Mouse (Mus musculus) heart, embryonic 14.5 days (tissue): ENCODE data around the gene Luzp2. TPM values are rescaled to one million over a fixed set of nuclear protein-coding genes. Genes with fewer than 3 reads are reported as not detected.

ENCODE experiments used
- ATAC-seq: fragments of 200-750 bp; cut with Nextera tagmentation; 2 replicates; pipeline ENCODE4 v1.8.0; 2017; ENCODE audit warnings: low read depth, moderate TSS enrichment; ENCODE audit not compliant: insufficient number of reproducible peaks, insufficient read depth, low FRiP score
- H3K27ac ChIP-seq, 2 experiments: fragments of 200-500 bp in 1 of 2; fragments of 300-500 bp in 1 of 2; sonication (generic) in 1 of 2; replicated peaks in 1 of 2; 2 replicates each; pipeline ENCODE4 v1.5.1; 2012 to 2014; ENCODE audit warnings: low read depth in 2 of 2, low read length in 2 of 2, control low read depth in 1 of 2, mild to moderate bottlenecking in 1 of 2, mixed read lengths in 1 of 2; ENCODE audit not compliant: control insufficient read depth in 1 of 2, insufficient read depth in 1 of 2
- H3K27me3 ChIP-seq: fragments of 300-500 bp; sonication (generic); 2 replicates; pipeline ENCODE4 v1.6.1; 2014; ENCODE audit warnings: mild to moderate bottlenecking, low read length, control low read depth; ENCODE audit not compliant: control insufficient read depth, insufficient read depth
- H3K36me3 ChIP-seq: fragments of 300-500 bp; sonication (generic); 2 replicates; pipeline ENCODE4 v1.6.1; 2014; ENCODE audit warnings: mild to moderate bottlenecking, control low read depth, low read length, mixed read lengths; ENCODE audit not compliant: control insufficient read depth, insufficient read depth
- H3K4me1 ChIP-seq, 2 experiments: fragments of 200-500 bp in 1 of 2; fragments of 300-500 bp in 1 of 2; sonication (generic) in 1 of 2; 2 replicates each; pipeline ENCODE4 v1.6.1; 2012 to 2014; ENCODE audit warnings: low read length in 2 of 2, control low read depth in 1 of 2, mixed read lengths in 1 of 2; ENCODE audit not compliant: control insufficient read depth in 2 of 2, insufficient read depth in 2 of 2
- H3K4me2 ChIP-seq: fragments of 300-500 bp; sonication (generic); 2 replicates; pipeline ENCODE4 v1.6.1; 2014; ENCODE audit warnings: mild to moderate bottlenecking, low read length
- H3K4me3 ChIP-seq, 2 experiments: fragments of 200-500 bp in 1 of 2; fragments of 300-500 bp in 1 of 2; sonication (generic) in 1 of 2; 2 replicates each; pipeline ENCODE4 v1.5.1; 2012 to 2014; ENCODE audit warnings: low read length in 2 of 2, mild to moderate bottlenecking in 2 of 2, control low read depth in 1 of 2, low read depth in 1 of 2, moderate library complexity in 1 of 2; ENCODE audit not compliant: control insufficient read depth in 1 of 2, insufficient read depth in 1 of 2
- H3K9ac ChIP-seq: fragments of 300-500 bp; sonication (generic); 2 replicates; pipeline ENCODE4 v1.6.1; 2014; ENCODE audit warnings: mild to moderate bottlenecking, low read length
- H3K9me3 ChIP-seq: fragments of 300-500 bp; sonication (generic); 2 replicates; pipeline ENCODE4 v1.6.1; 2016; ENCODE audit warnings: low read length, control low read depth; ENCODE audit not compliant: control insufficient read depth
- WGBS: fragments of 180-500 bp; shearing (Covaris S2); extraction: QIAGEN DNeasy Blood & Tissue Kit; methylation state at CpG from one replicate; pipeline ENCODE4 v1.1.7; 2014; 5-methylcytosine and 5-hydroxymethylcytosine counted together
- polyA plus RNA-seq: library from polyadenylated mRNA; unstranded; fragments of >200 nt; fragmentation: Nextera tagmentation; extraction: Ambion mirVana; gene quantifications from 2 replicates; pipeline ENCODE4 v1.2.1, GENCODE M21; 2014

Luzp2 gene
- polyA plus RNA-seq, 1 experiment from 2014 or later: 0.43 TPM

- H3K27ac ChIP-seq: no peak overlapping the region
- 85% methylated on average over 8 of the region's 8 CpGs for WGBS
- no peaks in the 10 kb centered on the region for H3K4me1 ChIP-seq
- no peaks in the 10 kb centered on the region for H3K36me3 ChIP-seq
- H3K4me2 ChIP-seq: no peak overlapping the region
- H3K27me3 ChIP-seq: no peaks in the 10 kb centered on the region
- no peak overlapping the region for H3K9ac ChIP-seq
- H3K9me3 ChIP-seq: no peaks in the 10 kb centered on the region
- no peak for ATAC-seq
- H3K4me3 ChIP-seq: no peak overlapping the region
Observed at GRCm38 (mm10) chr7:54845875-54846691, 10.8 kb downstream of the Luzp2 start.

- no peak overlapping the region for H3K27ac ChIP-seq
- H3K4me1 ChIP-seq: no peaks in the 10 kb centered on the region
- H3K4me2 ChIP-seq: no peak overlapping the region
- ATAC-seq: no peak
- no peak overlapping the region for H3K4me3 ChIP-seq
- 77% methylated on average over 2 of the region's 2 CpGs for WGBS
- no peaks in the 10 kb centered on the region for H3K36me3 ChIP-seq
- H3K9me3 ChIP-seq: no peaks in the 10 kb centered on the region
- H3K9ac ChIP-seq: no peak overlapping the region
- no peaks in the 10 kb centered on the region for H3K27me3 ChIP-seq
Observed at GRCm38 (mm10) chr7:54846692-54847020, 11.4 kb downstream of the Luzp2 start.

GRCm38 (mm10) chr7:54852860-54853259 is 17.6 kb downstream of the Luzp2 start:
- Histone ChIP-seq H3K4me1 (no peaks in the 10 kb centered on the region), H3K4me2 (no peak overlapping the region), H3K27me3 (no peaks in the 10 kb centered on the region), H3K4me3 (no peak overlapping the region), H3K9ac (no peak overlapping the region), H3K9me3 (no peaks in the 10 kb centered on the region), H3K27ac (no peak overlapping the region), H3K36me3 (no peaks in the 10 kb centered on the region)
- WGBS: 52% methylated on average over 1 of the region's 1 CpGs
- no peak for ATAC-seq

DNA sequence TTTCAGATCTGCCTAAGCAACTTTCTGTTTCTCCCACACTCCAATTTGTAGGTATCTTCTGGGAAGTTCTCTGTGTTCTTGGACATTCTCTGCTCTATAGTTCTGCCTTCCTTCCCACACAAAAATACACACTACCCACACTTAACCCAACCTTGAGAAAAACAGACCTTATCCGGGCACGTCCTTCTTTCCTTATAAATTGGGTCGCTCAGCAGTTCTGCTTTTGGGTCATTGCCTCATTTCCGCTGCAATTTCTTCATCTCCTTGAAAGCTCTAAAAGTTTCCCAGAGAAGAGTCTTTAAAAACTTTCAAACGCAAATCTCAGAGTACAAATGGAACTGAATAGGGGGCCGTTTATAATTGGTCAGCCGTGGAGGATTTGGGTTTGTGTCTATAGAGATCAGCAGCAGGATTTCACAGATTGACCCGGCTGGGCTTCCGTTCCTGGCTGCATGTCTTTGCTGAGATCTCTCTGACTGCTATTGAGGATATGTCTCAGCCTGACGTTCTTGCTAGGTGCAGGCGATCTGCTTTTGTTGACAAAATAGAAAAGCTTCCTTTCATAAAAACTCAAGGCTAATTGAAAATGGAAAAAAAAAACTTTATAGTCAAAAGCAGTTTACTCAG is 26.0 kb downstream of the Luzp2 start:
- ATAC-seq: no peak
- Histone ChIP-seq H3K9me3 (no peaks in the 10 kb centered on the region), H3K27me3 (no peaks in the 10 kb centered on the region), H3K4me2 (no peak overlapping the region), H3K4me1 (no peaks in the 10 kb centered on the region), H3K9ac (no peak overlapping the region), H3K4me3 (no peak overlapping the region), H3K36me3 (no peaks in the 10 kb centered on the region), H3K27ac (no peak overlapping the region)
- WGBS: 78% methylated on average over 11 of the region's 11 CpGs

DNA sequence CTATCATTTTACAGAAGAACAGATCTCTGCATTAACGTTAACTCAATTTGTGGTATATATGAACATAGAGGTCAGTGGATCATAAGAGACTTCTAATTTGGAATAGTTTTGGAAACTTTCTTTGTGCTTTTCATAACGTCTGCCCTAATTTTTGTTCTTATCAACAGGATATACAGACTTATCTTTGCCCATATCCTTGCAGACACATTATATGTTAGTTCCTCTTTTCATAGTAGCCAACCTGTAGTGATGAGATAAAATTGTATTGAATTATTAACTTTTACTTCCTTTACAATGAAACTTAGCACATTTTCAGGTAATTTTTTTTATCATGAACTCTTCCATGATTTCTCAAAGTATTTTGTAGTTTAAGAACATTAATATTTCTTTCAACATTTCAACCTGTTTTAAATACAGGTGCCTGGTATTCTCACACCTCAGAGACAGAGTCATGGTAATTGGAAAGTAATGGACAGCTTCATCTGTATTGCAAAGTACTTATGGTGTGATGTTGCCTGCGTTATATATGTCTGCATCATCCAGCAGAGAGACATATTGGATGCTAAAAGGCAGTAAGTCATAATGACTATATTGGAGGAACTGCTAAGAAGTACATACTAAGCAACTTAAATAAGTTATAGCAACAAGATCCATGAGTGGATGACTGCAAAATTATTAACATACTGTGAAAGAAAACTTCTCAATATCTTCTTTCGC is 43.8 kb downstream of the Luzp2 start:
- Histone ChIP-seq H3K27me3 (no peaks in the 10 kb centered on the region), H3K36me3 (no peaks in the 10 kb centered on the region), H3K4me3 (no peak overlapping the region), H3K4me1 (no peaks in the 10 kb centered on the region), H3K4me2 (no peak overlapping the region), H3K27ac (no peak overlapping the region), H3K9ac (no peak overlapping the region), H3K9me3 (no peaks in the 10 kb centered on the region)
- ATAC-seq: no peak
- 72% methylated on average over 4 of the region's 4 CpGs for WGBS

- H3K36me3 ChIP-seq: no peaks in the 10 kb centered on the region
- H3K4me3 ChIP-seq: no peak overlapping the region
- no peaks in the 10 kb centered on the region for H3K27me3 ChIP-seq
- H3K9me3 ChIP-seq: no peaks in the 10 kb centered on the region
- no peak overlapping the region for H3K4me2 ChIP-seq
- 63% methylated on average over 3 of the region's 3 CpGs for WGBS
- no peak overlapping the region for H3K27ac ChIP-seq
- no peak for ATAC-seq
- no peaks in the 10 kb centered on the region for H3K4me1 ChIP-seq
- H3K9ac ChIP-seq: no peak overlapping the region
Observed at GRCm38 (mm10) chr7:54893709-54894627, 58.7 kb downstream of the Luzp2 start.

DNA sequence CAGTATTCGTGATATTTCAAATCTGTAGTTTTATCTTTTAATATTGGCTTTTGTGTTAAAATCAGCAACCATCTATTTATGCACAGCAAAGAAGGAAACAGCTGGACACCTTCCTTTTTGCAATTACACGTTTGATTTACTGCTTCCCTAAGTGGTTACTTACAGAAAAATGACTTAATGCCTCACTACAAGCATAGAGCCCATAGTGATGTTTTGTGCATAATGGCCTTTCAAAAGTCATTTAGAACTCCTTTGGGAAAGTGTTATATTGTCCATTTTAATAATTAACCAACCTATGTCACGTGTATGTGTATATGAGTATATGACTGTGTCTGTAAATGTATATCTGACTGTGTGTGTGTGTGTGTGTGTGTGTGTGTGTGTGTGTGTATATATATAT is 63.3 kb downstream of the Luzp2 start:
- ATAC-seq: no peak
- Histone ChIP-seq H3K4me2 (no peak overlapping the region), H3K9me3 (no peaks in the 10 kb centered on the region), H3K27ac (no peak overlapping the region), H3K4me1 (no peaks in the 10 kb centered on the region), H3K4me3 (no peak overlapping the region), H3K36me3 (no peaks in the 10 kb centered on the region), H3K9ac (no peak overlapping the region), H3K27me3 (no peaks in the 10 kb centered on the region)
- 53% methylated on average over 3 of the region's 3 CpGs for WGBS
